ENCODE assay signal across 15 mouse cellular contexts in the genomic region with DNA sequence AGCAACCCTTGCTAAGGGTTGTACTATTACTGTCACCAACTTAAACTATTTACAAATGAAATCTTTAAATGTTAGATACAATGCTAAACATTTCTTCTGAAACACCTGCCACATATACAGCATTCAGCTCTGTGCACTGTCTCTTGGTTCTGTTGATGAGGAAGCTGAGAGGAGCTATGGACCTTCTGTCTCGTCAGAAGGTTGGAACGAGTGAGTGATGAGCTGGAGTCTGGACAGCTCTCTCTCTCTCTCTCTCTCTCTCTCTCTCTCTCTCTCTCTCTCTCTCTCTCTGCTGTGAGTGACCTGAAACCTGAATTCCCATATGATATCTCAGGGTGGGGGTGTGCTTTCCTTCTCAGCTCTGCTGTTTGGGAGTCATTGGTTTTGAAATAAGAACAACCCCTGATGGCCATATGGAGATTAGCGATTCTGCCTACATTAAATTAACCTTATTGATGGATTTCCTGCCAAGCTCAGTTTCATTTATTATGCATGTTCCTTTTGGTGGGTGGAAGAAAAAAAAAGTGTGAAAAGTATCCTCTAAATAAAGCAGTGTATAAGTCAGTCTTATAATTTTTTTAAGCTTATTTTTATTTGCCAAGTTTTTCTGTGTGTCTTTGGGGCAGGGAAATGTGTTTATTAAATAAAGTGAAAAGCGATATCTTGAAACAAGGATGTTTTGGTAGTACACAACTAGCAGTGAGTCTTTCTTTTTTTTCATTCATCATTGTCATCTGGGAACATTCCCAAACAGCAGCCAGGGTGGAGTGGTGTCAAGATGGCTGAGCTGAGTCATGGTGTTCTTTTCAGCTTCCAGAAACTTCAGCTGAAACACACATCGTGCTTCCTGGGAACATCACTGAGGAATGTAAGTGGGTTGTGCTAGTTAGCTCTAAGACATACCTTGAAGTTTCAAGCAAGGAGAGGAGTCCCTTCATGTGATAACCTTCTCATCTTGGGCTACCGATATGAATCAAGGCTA.
A peak's percentile ranks its signal among the peaks of the same experiment; 100 is the strongest.
DNase-seq lines count a peak whose midpoint lies in the region; ATAC-seq lines count a peak whose summit lies in the region.
"Had no signal": no experiment of that assay in that cellular context is flagged by ENCODE, and none has a peak within 500 bp of the region (broad histone marks: within the 10 kb centered on the region; RNA-seq: fewer than 3 reads in every experiment).

No protein-coding gene starts in this region.

- H3K4me2 ChIP-seq in heart, embryonic 11.5 days: no peak overlapping the region
- H3K4me2 ChIP-seq: midbrain, embryonic 12.5 days had no signal

- no peak overlapping the region for H3K9ac ChIP-seq in heart, embryonic 11.5 days (ENCODE audit: low read depth, low read length)
- H3K9ac ChIP-seq: liver, embryonic 14.5 days; midbrain, embryonic 12.5 days had no signal

- 70% methylated on average over 6 of the region's 6 CpGs for WGBS in heart, embryonic 11.5 days (ENCODE audit: insufficient replicate concordance)

- ATAC-seq in heart, embryonic 11.5 days (replicated peaks; ENCODE audit: insufficient number of reproducible peaks, low FRiP score, low TSS enrichment): no peak
- ATAC-seq in cerebellum, adult (ENCODE audit: insufficient number of reproducible peaks, low FRiP score, low TSS enrichment): no peak

- H3K36me3 ChIP-seq in heart, embryonic 11.5 days (ENCODE audit: control insufficient read depth, insufficient read depth, low read length): no peaks in the 10 kb centered on the region
- H3K36me3 ChIP-seq: limb, embryonic 10.5 days; midbrain, embryonic 12.5 days had no signal

- H3K9me3 ChIP-seq in heart, embryonic 11.5 days (replicated peaks; ENCODE audit: control insufficient read depth, low read length): no peaks in the 10 kb centered on the region
- H3K9me3 ChIP-seq: limb, embryonic 10.5 days; midbrain, embryonic 12.5 days had no signal

- peak; percentile 6 for DNase-seq in heart, adult 8-10 months (ENCODE audit: low spot score)
- DNase-seq in NIH3T3 (ENCODE audit: low read depth): peak; percentile 21
- peak; percentile 66 to 83 for DNase-seq in frontal cortex, adult 2 months (ENCODE audit: extremely low spot score in 1 of 2, low spot score in 1 of 2)
- peak; percentile 22 to 31 for DNase-seq in right cerebral cortex, postnatal 10 days (ENCODE audit: low spot score in 2 of 2)
- DNase-seq in spleen, adult 12 weeks (ENCODE audit: low spot score): no peak
- DNase-seq: cerebellum, adult 18-20 months; embryo, embryonic 11 days; heart, postnatal 14 days; lung, postnatal 36 days had no signal

- no peak overlapping the region for H3K4me3 ChIP-seq in heart, embryonic 11.5 days (ENCODE audit: low read depth, low read length)
- H3K4me3 ChIP-seq: limb, embryonic 10.5 days; midbrain, embryonic 12.5 days had no signal

- H3K4me1 ChIP-seq in heart, embryonic 11.5 days (ENCODE audit: control insufficient read depth, insufficient read depth, low read length): no peaks in the 10 kb centered on the region; the same call in 1 of the 2 replicates

- H3K27ac ChIP-seq in heart, embryonic 11.5 days (ENCODE audit: low read depth, low read length): no peak overlapping the region
- H3K27ac ChIP-seq: limb, embryonic 10.5 days; liver, embryonic 14.5 days; midbrain, embryonic 12.5 days had no signal

- H3K27me3 ChIP-seq in heart, embryonic 11.5 days (ENCODE audit: control insufficient read depth, insufficient read depth, low read length): no peaks in the 10 kb centered on the region
- H3K27me3 ChIP-seq: CH12.LX; midbrain, embryonic 12.5 days had no signal
